8 mouse cellular contexts compared by ENCODE assay signal in genomic region chr14:118180117-118180557, GRCm38 (mm10). TPM values are rescaled to one million over a fixed set of nuclear protein-coding genes. Genes with fewer than 3 reads are reported as not detected.
DNase-seq lines count a peak whose midpoint lies in the region; ATAC-seq and TF ChIP-seq lines count a peak whose summit lies in the region.

No protein-coding gene starts in this region.

- no peaks in the 10 kb centered on the region for H3K36me3 ChIP-seq in hindbrain, embryonic 13.5 days
- no peaks in the 10 kb centered on the region for H3K36me3 ChIP-seq in limb, embryonic 11.5 days (ENCODE audit: control insufficient read depth, insufficient read depth, low read length)
- no peaks in the 10 kb centered on the region for H3K36me3 ChIP-seq in midbrain, embryonic 10.5 days
- no peaks in the 10 kb centered on the region for H3K36me3 ChIP-seq in spleen, adult 2 months (ENCODE audit: control insufficient read depth, insufficient read depth, low read length)

- H3K27me3 ChIP-seq in hindbrain, embryonic 13.5 days, result 0 out of 2 replicates have a peak, but pooled peaks cover 3% of the 10 kb centered on the region
- no peaks in the 10 kb centered on the region for H3K27me3 ChIP-seq in limb, embryonic 11.5 days (ENCODE audit: control insufficient read depth, insufficient read depth, low read length)
- no peaks in the 10 kb centered on the region; the same call in 1 of the 2 replicates for H3K27me3 ChIP-seq in midbrain, embryonic 10.5 days (ENCODE audit: low read depth, poor library complexity, severe bottlenecking)
- no peaks in the 10 kb centered on the region for H3K27me3 ChIP-seq in spleen, adult 2 months (ENCODE audit: control insufficient read depth, insufficient read depth, low read length)

- TF ChIP-seq POLR2A in spleen, adult 2 months (IDR thresholded peaks at IDR 0.05; ENCODE audit: low read depth, low read length), result no peak

- H3K4me1 ChIP-seq in hindbrain, embryonic 13.5 days (replicated peaks), result peaks cover 4% of the 10 kb centered on the region; the same call in 1 of the 2 replicates
- no peaks in the 10 kb centered on the region for H3K4me1 ChIP-seq in limb, embryonic 11.5 days (ENCODE audit: control insufficient read depth, insufficient read depth, low read length)
- H3K4me1 ChIP-seq in midbrain, embryonic 10.5 days, result peaks cover 20% of the 10 kb centered on the region
- H3K4me1 ChIP-seq in spleen, adult 2 months (ENCODE audit: control insufficient read depth, insufficient read depth, insufficient read length), result no peaks in the 10 kb centered on the region; the same call in 1 of the 2 replicates

- H3K4me2 ChIP-seq in hindbrain, embryonic 13.5 days, result peak overlapping the region; percentile 73
- H3K4me2 ChIP-seq in limb, embryonic 11.5 days (ENCODE audit: low read depth, severe bottlenecking), result peak overlapping the region; percentile 63

- under 1% methylated on average over 19 of the region's 20 CpGs for WGBS in hindbrain, embryonic 13.5 days
- WGBS in limb, embryonic 11.5 days, result 0% methylated on average over 20 of the region's 20 CpGs
- WGBS in midbrain, embryonic 10.5 days, result under 1% methylated on average over 20 of the region's 20 CpGs
- WGBS in spleen, adult 2 months, result under 1% methylated on average over 20 of the region's 20 CpGs

- peak; percentile 34 for DNase-seq in right cerebral cortex, adult 18-20 months
- no peak for DNase-seq in right cerebral cortex, postnatal 36 days (ENCODE audit: low spot score in 2 of 2)
- DNase-seq in cerebellum, postnatal 10 days, result peak; percentile 58 to 71
- peak; percentile 53 for DNase-seq in forelimb bud, embryonic 11.5 days (ENCODE audit: low read depth, low spot score)
- peak; percentile 77 for DNase-seq in limb, embryonic 11.5 days (ENCODE audit: low spot score)
- peak; percentile 83 for DNase-seq in midbrain, embryonic 10.5 days (ENCODE audit: low spot score)
- DNase-seq in spleen, adult 2 months (ENCODE audit: low read depth in 1 of 2, low spot score in 2 of 2), result peak; percentile 19 to 32

- peak overlapping the region; percentile 51 for H3K4me3 ChIP-seq in hindbrain, embryonic 13.5 days
- H3K4me3 ChIP-seq in limb, embryonic 11.5 days (ENCODE audit: low read depth, low read length), result peak overlapping the region; percentile 40
- peak overlapping the region; percentile 61 for H3K4me3 ChIP-seq in midbrain, embryonic 10.5 days
- peak overlapping the region; percentile 80 for H3K4me3 ChIP-seq in spleen, adult 2 months (ENCODE audit: extremely low read depth, insufficient read depth, insufficient read length)

- peak overlapping the region; percentile 69 for H3K9ac ChIP-seq in hindbrain, embryonic 13.5 days
- H3K9ac ChIP-seq in limb, embryonic 11.5 days (ENCODE audit: low read length), result peak overlapping the region; percentile 55

- TF ChIP-seq CTCF in spleen, adult 2 months (IDR thresholded peaks at IDR 0.05; ENCODE audit: extremely low read depth, insufficient read depth, insufficient read length, insufficient replicate concordance), result no peak

- peak; percentile 92 for ATAC-seq in hindbrain, embryonic 13.5 days (ENCODE audit: low FRiP score)
- no peak for ATAC-seq in limb, embryonic 11.5 days (ENCODE audit: insufficient number of reproducible peaks, low FRiP score, low TSS enrichment, low read depth)

- H3K9me3 ChIP-seq in hindbrain, embryonic 13.5 days, result no peaks in the 10 kb centered on the region
- H3K9me3 ChIP-seq in limb, embryonic 11.5 days (ENCODE audit: control insufficient read depth, low read length), result no peaks in the 10 kb centered on the region
- no peaks in the 10 kb centered on the region for H3K9me3 ChIP-seq in midbrain, embryonic 10.5 days (replicated peaks)

- H3K27ac ChIP-seq in hindbrain, embryonic 13.5 days, result peak overlapping the region; percentile 89
- H3K27ac ChIP-seq in limb, embryonic 11.5 days (replicated peaks; ENCODE audit: low read depth, low read length), result no peak overlapping the region
- peak overlapping the region; percentile 94 for H3K27ac ChIP-seq in midbrain, embryonic 10.5 days (replicated peaks)
- H3K27ac ChIP-seq in spleen, adult 2 months (ENCODE audit: insufficient read depth, low read length), result peak overlapping the region; percentile 82

RNA-seq across cellular contexts. Expression of gene Gpr180, which starts 43.2 kb away (rescaled TPM):
- polyA plus RNA-seq in hindbrain, embryonic 13.5 days (2015; fragmentation: Nextera tagmentation; extraction: Ambion mirVana), result 36.2 and 39.8 TPM in 2 replicates
- polyA plus RNA-seq in limb, embryonic 11.5 days (2014; fragmentation: Nextera tagmentation; extraction: Ambion mirVana), result 50.0 and 53.3 TPM in 2 replicates
- polyA plus RNA-seq in midbrain, embryonic 10.5 days (2016; fragmentation: Nextera tagmentation; extraction: Ambion mirVana), result 35.8 and 38.5 TPM in 2 replicates
- 14.5 and 15.1 TPM in 2 replicates for polyA plus RNA-seq in spleen, adult 2 months (2012; rRNA removed)

RNA-seq across cellular contexts. Expression of gene Tgds, which starts 47.6 kb away (rescaled TPM):
- polyA plus RNA-seq in hindbrain, embryonic 13.5 days (2015; fragmentation: Nextera tagmentation; extraction: Ambion mirVana), result 19.6 and 21.3 TPM in 2 replicates
- 37.0 and 38.7 TPM in 2 replicates for polyA plus RNA-seq in limb, embryonic 11.5 days (2014; fragmentation: Nextera tagmentation; extraction: Ambion mirVana)
- polyA plus RNA-seq in midbrain, embryonic 10.5 days (2016; fragmentation: Nextera tagmentation; extraction: Ambion mirVana), result 28.3 and 29.1 TPM in 2 replicates
- polyA plus RNA-seq in spleen, adult 2 months (2012; rRNA removed), result 4.0 and 5.3 TPM in 2 replicates

RNA-seq across cellular contexts. Expression of gene Sox21, which starts 56.7 kb away (rescaled TPM):
- 6.7 and 6.9 TPM in 2 replicates for polyA plus RNA-seq in hindbrain, embryonic 13.5 days (2015; fragmentation: Nextera tagmentation; extraction: Ambion mirVana)
- polyA plus RNA-seq in limb, embryonic 11.5 days (2014; fragmentation: Nextera tagmentation; extraction: Ambion mirVana), result 0.11 and 0.13 TPM in 2 replicates
- polyA plus RNA-seq in midbrain, embryonic 10.5 days (2016; fragmentation: Nextera tagmentation; extraction: Ambion mirVana), result 11.1 and 12.3 TPM in 2 replicates
- polyA plus RNA-seq in spleen, adult 2 months (2012; rRNA removed), result not detected in 2 replicates

Comparison
In these comparisons a context has a peak if more than half of its experiments do, and no peak if none do; other contexts are left out.
1. DNase-seq: peak in right cerebral cortex, adult 18-20 months (single experiment), cerebellum, postnatal 10 days (2 of 2), forelimb bud, embryonic 11.5 days (single experiment), limb, embryonic 11.5 days (single experiment), midbrain, embryonic 10.5 days (single experiment) and spleen, adult 2 months (2 of 2); none in right cerebral cortex, postnatal 36 days (0 of 2).
2. Peak in every context shown above with its lines, with median percentiles within 50 percentile points of each other: H3K4me3 ChIP-seq.